Mouse (Mus musculus) thymus, adult 18-20 months (tissue): ENCODE data around the gene Gm13271.
"Not testable (repeated sequence)": the region's sequence is repeated elsewhere in the genome, so short reads cannot be mapped to it uniquely, and the experiment has no call there.

ENCODE experiments used
- DNase-seq, 2 experiments: peaks; one replicate each; pipeline ENCODE4 v3.0.0; 2022; ENCODE audit warnings: mixed read lengths in 2 of 2

Gene Gm13271

DNA sequence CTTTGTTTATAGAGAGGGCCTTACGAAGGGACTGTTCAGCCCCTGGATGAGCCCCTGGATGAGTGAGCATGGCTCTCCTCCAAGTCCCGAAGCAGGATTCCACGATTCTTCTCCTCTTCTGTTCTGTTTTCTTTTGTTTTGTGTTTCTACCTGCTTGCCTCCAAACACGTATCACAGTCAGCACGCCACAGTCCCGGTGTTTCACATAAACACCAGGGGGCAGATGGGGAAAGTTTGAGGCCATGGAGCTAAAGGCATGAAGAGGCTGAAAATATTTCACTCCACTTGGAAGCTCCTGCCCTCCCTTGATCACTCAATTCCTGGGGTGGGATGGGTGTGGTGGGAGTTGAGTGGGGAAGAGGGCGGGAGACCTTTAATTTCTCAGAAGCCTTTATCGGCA is 7.1 kb downstream of the Gm13271 start:
- DNase-seq: peak; percentile 85 to 93

GRCm38 (mm10) chr4:88762341-88762740 is 7.7 kb downstream of the Gm13271 start:
- DNase-seq: peak in 1 of 2 experiments; percentile 40

DNA sequence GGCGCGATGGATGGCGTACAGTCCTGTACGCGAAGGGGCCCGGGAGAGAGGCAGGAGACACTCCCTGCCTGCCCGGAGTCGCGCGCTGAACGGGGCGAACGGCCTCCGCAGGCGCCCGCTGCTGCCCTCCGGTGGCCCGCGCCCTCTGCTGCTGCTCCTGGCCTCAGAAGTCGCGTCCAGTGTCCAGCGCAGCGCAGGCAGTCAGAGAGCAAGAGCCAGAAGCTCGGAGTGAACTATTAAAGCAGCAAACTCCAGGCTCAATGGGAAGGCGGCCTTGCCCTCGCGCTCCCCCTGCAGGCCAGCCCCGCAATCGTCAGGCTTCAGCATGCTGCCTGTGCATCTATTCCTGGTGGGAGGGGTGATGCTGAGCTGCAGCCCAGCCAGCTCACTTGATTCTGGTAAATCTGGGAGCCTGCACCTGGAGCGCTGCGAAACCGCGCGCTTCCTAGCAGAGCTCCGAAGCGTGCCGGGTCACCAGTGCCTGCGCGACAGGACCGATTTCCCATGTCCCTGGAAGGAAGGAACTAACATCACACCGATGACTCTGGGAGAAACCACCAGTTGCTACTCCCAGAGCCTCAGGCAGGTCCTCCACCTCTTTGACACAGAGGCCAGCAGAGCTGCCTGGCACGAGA is 8.8 kb downstream of the Gm13271 start:
- DNase-seq: peak in 1 of 2 experiments; percentile 6

- DNase-seq: not testable (repeated sequence)
Observed at GRCm38 (mm10) chr4:88773534-88773933, 18.9 kb downstream of the Gm13271 start, which contains the start of gene Gm13290. Gene Gm13290 (plus strand): TSS chr4:88773834.

DNA sequence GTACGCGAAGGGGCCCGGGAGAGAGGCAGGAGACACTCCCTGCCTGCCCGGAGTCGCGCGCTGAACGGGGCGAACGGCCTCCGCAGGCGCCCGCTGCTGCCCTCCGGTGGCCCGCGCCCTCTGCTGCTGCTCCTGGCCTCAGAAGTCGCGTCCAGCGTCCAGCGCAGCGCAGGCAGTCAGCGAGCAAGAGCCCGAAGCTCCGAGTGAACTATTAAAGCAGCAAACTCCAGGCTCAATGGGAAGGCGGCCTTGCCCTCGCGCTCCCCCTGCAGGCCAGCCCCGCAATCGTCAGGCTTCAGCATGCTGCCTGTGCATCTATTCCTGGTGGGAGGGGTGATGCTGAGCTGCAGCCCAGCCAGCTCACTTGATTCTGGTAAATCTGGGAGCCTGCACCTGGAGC is 22.0 kb downstream of the Gm13271 start, which contains the start of gene Gm13289:
Gm13289 (plus strand) TSS at position 301 of the 400 bp plus-strand sequence.
- not testable (repeated sequence) for DNase-seq

GRCm38 (mm10) chr4:88779550-88779949 is 24.9 kb downstream of the Gm13271 start, which contains the start of gene Gm13272:
Gene Gm13272 (plus strand): TSS chr4:88779850.
- DNase-seq: not testable (repeated sequence)

DNA sequence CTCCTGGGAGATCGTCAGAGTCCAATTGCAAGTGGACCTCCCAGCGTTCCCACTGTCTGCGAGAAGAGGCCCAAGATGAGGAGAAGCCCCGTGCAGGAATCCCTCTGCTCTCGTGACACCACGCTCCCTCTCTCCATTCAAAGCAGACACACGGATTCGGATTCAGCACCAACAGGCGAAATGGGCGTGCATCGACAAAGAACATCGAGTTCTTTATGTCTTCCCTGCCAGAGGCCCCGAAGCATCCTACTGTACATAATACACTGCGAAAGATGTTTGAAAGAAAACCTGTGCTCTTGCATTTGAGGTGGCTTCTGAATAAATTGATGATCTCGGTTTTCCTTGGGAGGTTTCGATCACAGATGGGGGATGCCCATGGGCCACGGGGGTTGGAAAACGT is 25.7 kb downstream of the Gm13271 start:
- DNase-seq: peak in 1 of 2 experiments; percentile 15

- not testable (repeated sequence) for DNase-seq
Observed at GRCm38 (mm10) chr4:88781831-88782230, 27.2 kb downstream of the Gm13271 start, which contains the start of gene Ifnz. Gene Ifnz (plus strand): TSS chr4:88782131.

DNA sequence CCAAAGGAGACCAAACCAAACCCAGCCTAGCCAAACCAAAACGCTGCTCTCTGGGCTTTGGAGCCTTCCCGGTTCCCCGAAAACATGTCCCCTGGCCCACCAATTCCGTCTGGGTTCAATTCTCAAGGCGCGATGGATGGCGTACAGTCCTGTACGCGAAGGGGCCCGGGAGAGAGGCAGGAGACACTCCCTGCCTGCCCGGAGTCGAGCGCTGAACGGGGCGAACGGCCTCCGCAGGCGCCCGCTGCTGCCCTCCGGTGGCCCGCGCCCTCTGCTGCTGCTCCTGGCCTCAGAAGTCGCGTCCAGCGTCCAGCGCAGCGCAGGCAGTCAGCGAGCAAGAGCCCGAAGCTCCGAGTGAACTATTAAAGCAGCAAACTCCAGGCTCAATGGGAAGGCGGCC is 27.7 kb downstream of the Gm13271 start:
- DNase-seq: not testable (repeated sequence)

DNA sequence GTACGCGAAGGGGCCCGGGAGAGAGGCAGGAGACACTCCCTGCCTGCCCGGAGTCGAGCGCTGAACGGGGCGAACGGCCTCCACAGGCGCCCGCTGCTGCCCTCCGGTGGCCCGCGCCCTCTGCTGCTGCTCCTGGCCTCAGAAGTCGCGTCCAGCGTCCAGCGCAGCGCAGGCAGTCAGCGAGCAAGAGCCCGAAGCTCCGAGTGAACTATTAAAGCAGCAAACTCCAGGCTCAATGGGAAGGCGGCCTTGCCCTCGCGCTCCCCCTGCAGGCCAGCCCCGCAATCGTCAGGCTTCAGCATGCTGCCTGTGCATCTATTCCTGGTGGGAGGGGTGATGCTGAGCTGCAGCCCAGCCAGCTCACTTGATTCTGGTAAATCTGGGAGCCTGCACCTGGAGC is 30.7 kb downstream of the Gm13271 start, which contains the start of gene Gm13276:
Gm13276 (plus strand) TSS at position 301 of the 400 bp plus-strand sequence.
- not testable (repeated sequence) for DNase-seq

- DNase-seq: peak; percentile 44 to 53
Observed at GRCm38 (mm10) chr4:88788402-88788801, 33.7 kb downstream of the Gm13271 start, which contains the start of gene Gm13277. Gene Gm13277 (plus strand): TSS chr4:88788632.

DNA sequence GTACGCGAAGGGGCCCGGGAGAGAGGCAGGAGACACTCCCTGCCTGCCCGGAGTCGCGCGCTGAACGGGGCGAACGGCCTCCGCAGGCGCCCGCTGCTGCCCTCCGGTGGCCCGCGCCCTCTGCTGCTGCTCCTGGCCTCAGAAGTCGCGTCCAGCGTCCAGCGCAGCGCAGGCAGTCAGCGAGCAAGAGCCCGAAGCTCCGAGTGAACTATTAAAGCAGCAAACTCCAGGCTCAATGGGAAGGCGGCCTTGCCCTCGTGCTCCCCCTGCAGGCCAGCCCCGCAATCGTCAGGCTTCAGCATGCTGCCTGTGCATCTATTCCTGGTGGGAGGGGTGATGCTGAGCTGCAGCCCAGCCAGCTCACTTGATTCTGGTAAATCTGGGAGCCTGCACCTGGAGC is 36.6 kb downstream of the Gm13271 start, which contains the start of gene Gm13278:
Gm13278 (plus strand) TSS at position 301 of the 400 bp plus-strand sequence.
- DNase-seq: not testable (repeated sequence)

GRCm38 (mm10) chr4:88793936-88794675 is 39.4 kb downstream of the Gm13271 start, which contains the start of gene Gm13275:
Gene Gm13275 (plus strand): TSS chr4:88794487.
- peak; percentile 70 to 78 for DNase-seq

DNA sequence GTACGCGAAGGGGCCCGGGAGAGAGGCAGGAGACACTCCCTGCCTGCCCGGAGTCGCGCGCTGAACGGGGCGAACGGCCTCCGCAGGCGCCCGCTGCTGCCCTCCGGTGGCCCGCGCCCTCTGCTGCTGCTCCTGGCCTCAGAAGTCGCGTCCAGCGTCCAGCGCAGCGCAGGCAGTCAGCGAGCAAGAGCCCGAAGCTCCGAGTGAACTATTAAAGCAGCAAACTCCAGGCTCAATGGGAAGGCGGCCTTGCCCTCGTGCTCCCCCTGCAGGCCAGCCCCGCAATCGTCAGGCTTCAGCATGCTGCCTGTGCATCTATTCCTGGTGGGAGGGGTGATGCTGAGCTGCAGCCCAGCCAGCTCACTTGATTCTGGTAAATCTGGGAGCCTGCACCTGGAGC is 42.4 kb downstream of the Gm13271 start, which contains the start of gene Gm13279:
Gm13279 (plus strand) TSS at position 301 of the 400 bp plus-strand sequence.
- DNase-seq: not testable (repeated sequence)

DNA sequence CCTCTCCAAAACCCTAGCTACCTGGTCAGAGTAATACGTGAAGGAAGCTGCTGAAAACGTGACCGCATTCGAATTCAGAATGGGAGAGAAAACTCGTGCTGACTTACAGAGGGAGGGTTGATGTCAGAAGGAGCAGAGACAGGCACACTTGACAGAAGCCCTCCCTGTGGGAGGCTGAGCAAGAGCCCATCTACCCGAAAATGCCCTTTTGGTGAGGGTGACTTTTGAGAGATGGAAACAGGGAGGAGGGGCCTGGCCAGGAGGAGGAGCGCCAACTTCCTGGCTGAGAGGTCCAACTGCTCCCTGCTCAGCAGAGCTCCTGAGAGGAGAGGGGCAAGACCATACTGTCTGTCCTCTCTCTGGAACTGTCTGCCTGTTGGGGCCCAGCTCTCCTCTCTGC is 44.7 kb downstream of the Gm13271 start, which contains the start of gene Gm13285:
Gm13285 (plus strand) TSS at position 301 of the 400 bp plus-strand sequence.
- not testable (repeated sequence) for DNase-seq

DNA sequence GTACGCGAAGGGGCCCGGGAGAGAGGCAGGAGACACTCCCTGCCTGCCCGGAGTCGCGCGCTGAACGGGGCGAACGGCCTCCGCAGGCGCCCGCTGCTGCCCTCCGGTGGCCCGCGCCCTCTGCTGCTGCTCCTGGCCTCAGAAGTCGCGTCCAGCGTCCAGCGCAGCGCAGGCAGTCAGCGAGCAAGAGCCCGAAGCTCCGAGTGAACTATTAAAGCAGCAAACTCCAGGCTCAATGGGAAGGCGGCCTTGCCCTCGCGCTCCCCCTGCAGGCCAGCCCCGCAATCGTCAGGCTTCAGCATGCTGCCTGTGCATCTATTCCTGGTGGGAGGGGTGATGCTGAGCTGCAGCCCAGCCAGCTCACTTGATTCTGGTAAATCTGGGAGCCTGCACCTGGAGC is 48.3 kb downstream of the Gm13271 start, which contains the start of gene Gm13287:
Gm13287 (plus strand) TSS at position 301 of the 400 bp plus-strand sequence.
- DNase-seq: not testable (repeated sequence)
